Mouse (Mus musculus): ENCODE measurements around the gene Cidec. TPM values are rescaled to one million over a fixed set of nuclear protein-coding genes. Genes with fewer than 3 reads are reported as not detected.

The Cidec gene
- polyA plus RNA-seq, 1 experiment = not detected

- Histone ChIP-seq H3K79me3 (ENCODE audit: low read depth) (no peaks in the 10 kb centered on the region), H3K4me3 (ENCODE audit: insufficient read depth, poor library complexity, severe bottlenecking) (peak within 1 kb of the TSS; percentile 42), H3K79me2 (ENCODE audit: control insufficient read depth, insufficient read depth) (no peaks in the 10 kb centered on the region), H3K27me3 (ENCODE audit: control insufficient read depth, insufficient read depth, insufficient read length) (no peaks in the 10 kb centered on the region), H3K36me3 (ENCODE audit: control insufficient read depth, insufficient read depth) (no peaks in the 10 kb centered on the region), H3ac (ENCODE audit: control insufficient read depth, insufficient read length, low read depth) (peak within 1 kb of the TSS; percentile 86)
- TF ChIP-seq USF1 (IDR thresholded peaks at IDR 0.05; ENCODE audit: low read depth) = no peak
- TF ChIP-seq CTCF (IDR thresholded peaks at IDR 0.05; ENCODE audit: control insufficient read depth, insufficient read depth, insufficient read length) = no peak
- TF ChIP-seq CEBPB (IDR thresholded peaks at IDR 0.05; ENCODE audit: low read depth) = no peak
- TF ChIP-seq MYOD1 (IDR thresholded peaks at IDR 0.05; ENCODE audit: control insufficient read depth, insufficient read length, low read depth) = no peak
- no peak for TF ChIP-seq MAX (IDR thresholded peaks at IDR 0.05)
- no peak for TF ChIP-seq FOSL1 (IDR thresholded peaks at IDR 0.05; ENCODE audit: insufficient read depth, low read length, poor library complexity, severe bottlenecking)
- TF ChIP-seq MYOG (IDR thresholded peaks at IDR 0.05; ENCODE audit: control insufficient read depth, extremely low read depth, insufficient read length) = no peak
Measured at GRCm38 (mm10) chr6:113419199-113419587, 16.4 kb downstream of the Cidec start, which contains the start of gene Rpusd3. TSS of gene Rpusd3 (minus strand) at chr6:113419340.

- no peak for TF ChIP-seq MYOG (IDR thresholded peaks at IDR 0.05; ENCODE audit: control insufficient read depth, extremely low read depth, insufficient read length)
- TF ChIP-seq MYOD1 (IDR thresholded peaks at IDR 0.05; ENCODE audit: control insufficient read depth, insufficient read length, low read depth) = no peak
- no peak for TF ChIP-seq CTCF (IDR thresholded peaks at IDR 0.05; ENCODE audit: control insufficient read depth, insufficient read depth, insufficient read length)
- TF ChIP-seq MAX (IDR thresholded peaks at IDR 0.05) = no peak
- TF ChIP-seq USF1 (IDR thresholded peaks at IDR 0.05; ENCODE audit: low read depth) = no peak
- no peak for TF ChIP-seq FOSL1 (IDR thresholded peaks at IDR 0.05; ENCODE audit: insufficient read depth, low read length, poor library complexity, severe bottlenecking)
- TF ChIP-seq CEBPB (IDR thresholded peaks at IDR 0.05; ENCODE audit: low read depth) = no peak
- Histone ChIP-seq H3K36me3 (ENCODE audit: control insufficient read depth, insufficient read depth) (no peaks in the 10 kb centered on the region), H3K4me3 (ENCODE audit: insufficient read depth, poor library complexity, severe bottlenecking) (peak overlapping the region; percentile 42), H3K79me2 (ENCODE audit: control insufficient read depth, insufficient read depth) (no peaks in the 10 kb centered on the region), H3K27me3 (ENCODE audit: control insufficient read depth, insufficient read depth, insufficient read length) (no peaks in the 10 kb centered on the region), H3ac (ENCODE audit: control insufficient read depth, insufficient read length, low read depth) (peak overlapping the region; percentile 86), H3K79me3 (ENCODE audit: low read depth) (no peaks in the 10 kb centered on the region)
Measured at GRCm38 (mm10) chr6:113418441-113419198, 16.9 kb downstream of the Cidec start.

- Histone ChIP-seq H3K79me2 (ENCODE audit: control insufficient read depth, insufficient read depth) (no peaks in the 10 kb centered on the region), H3K4me3 (ENCODE audit: insufficient read depth, poor library complexity, severe bottlenecking) (no peak overlapping the region), H3ac (ENCODE audit: control insufficient read depth, insufficient read length, low read depth) (no peak overlapping the region), H3K79me3 (ENCODE audit: low read depth) (no peaks in the 10 kb centered on the region), H3K36me3 (ENCODE audit: control insufficient read depth, insufficient read depth) (no peaks in the 10 kb centered on the region), H3K27me3 (ENCODE audit: control insufficient read depth, insufficient read depth, insufficient read length) (no peaks in the 10 kb centered on the region)
- TF ChIP-seq CEBPB (IDR thresholded peaks at IDR 0.05; ENCODE audit: low read depth) (no peak), CTCF (IDR thresholded peaks at IDR 0.05; ENCODE audit: control insufficient read depth, insufficient read depth, insufficient read length) (no peak), MYOD1 (IDR thresholded peaks at IDR 0.05; ENCODE audit: control insufficient read depth, insufficient read length, low read depth) (no peak), MAX (IDR thresholded peaks at IDR 0.05) (no peak), MYOG (IDR thresholded peaks at IDR 0.05; ENCODE audit: control insufficient read depth, extremely low read depth, insufficient read length) (no peak)
Measured at GRCm38 (mm10) chr6:113416416-113416815, 19.1 kb downstream of the Cidec start.

- no peak overlapping the region for H3K4me3 ChIP-seq (ENCODE audit: insufficient read depth, poor library complexity, severe bottlenecking)
- H3K79me2 ChIP-seq (ENCODE audit: control insufficient read depth, insufficient read depth) = no peaks in the 10 kb centered on the region
- peaks cover 27% of the 10 kb centered on the region for H3K36me3 ChIP-seq (ENCODE audit: control insufficient read depth, insufficient read depth)
- no peaks in the 10 kb centered on the region for H3K27me3 ChIP-seq (ENCODE audit: control insufficient read depth, insufficient read depth, insufficient read length)
- TF ChIP-seq CTCF (IDR thresholded peaks at IDR 0.05; ENCODE audit: control insufficient read depth, insufficient read depth, insufficient read length) = no peak
- no peak for TF ChIP-seq MAX (IDR thresholded peaks at IDR 0.05)
- TF ChIP-seq FOSL1 (IDR thresholded peaks at IDR 0.05; ENCODE audit: insufficient read depth, low read length, poor library complexity, severe bottlenecking) = no peak
- TF ChIP-seq USF1 (IDR thresholded peaks at IDR 0.05; ENCODE audit: low read depth) = no peak
- H3ac ChIP-seq (ENCODE audit: control insufficient read depth, insufficient read length, low read depth) = no peak overlapping the region
- H3K79me3 ChIP-seq (ENCODE audit: low read depth) = no peaks in the 10 kb centered on the region
Measured at GRCm38 (mm10) chr6:113410001-113410400, 25.6 kb downstream of the Cidec start.

GRCm38 (mm10) chr6:113406683-113407082 lies 28.9 kb downstream of the Cidec start:
- Histone ChIP-seq H3K79me3 (ENCODE audit: low read depth) (no peaks in the 10 kb centered on the region), H3K27me3 (ENCODE audit: control insufficient read depth, insufficient read depth, insufficient read length) (no peaks in the 10 kb centered on the region), H3K4me3 (ENCODE audit: insufficient read depth, poor library complexity, severe bottlenecking) (no peak overlapping the region), H3K36me3 (ENCODE audit: control insufficient read depth, insufficient read depth) (peaks cover 34% of the 10 kb centered on the region), H3K79me2 (ENCODE audit: control insufficient read depth, insufficient read depth) (no peaks in the 10 kb centered on the region), H3ac (ENCODE audit: control insufficient read depth, insufficient read length, low read depth) (no peak overlapping the region)
- TF ChIP-seq CEBPB (IDR thresholded peaks at IDR 0.05; ENCODE audit: low read depth) (no peak), MYOD1 (IDR thresholded peaks at IDR 0.05; ENCODE audit: control insufficient read depth, insufficient read length, low read depth) (no peak), FOSL1 (IDR thresholded peaks at IDR 0.05; ENCODE audit: insufficient read depth, low read length, poor library complexity, severe bottlenecking) (no peak), MAX (IDR thresholded peaks at IDR 0.05) (no peak), CTCF (IDR thresholded peaks at IDR 0.05; ENCODE audit: control insufficient read depth, insufficient read depth, insufficient read length) (no peak), USF1 (IDR thresholded peaks at IDR 0.05; ENCODE audit: low read depth) (no peak), MYOG (IDR thresholded peaks at IDR 0.05; ENCODE audit: control insufficient read depth, extremely low read depth, insufficient read length) (no peak)
